Mouse (Mus musculus): Measurements from ENCODE around the gene Atp5k. TPM values are rescaled to one million over a fixed set of nuclear protein-coding genes. Genes with fewer than 3 reads are reported as not detected.

Gene Atp5k
- polyA plus RNA-seq, 1 experiment from 2014 or later: 365 TPM

- Histone ChIP-seq H3K36me3 (no peaks in the 10 kb centered on the region), H3K9me3 (no peaks in the 10 kb centered on the region), H3K27me3 (no peaks in the 10 kb centered on the region), H3K4me2 (no peak overlapping the region), H3K27ac (no peak overlapping the region), H3K4me3 (no peak overlapping the region), H3K9ac (no peak overlapping the region), H3K4me1 (peaks cover 3% of the 10 kb centered on the region; the same call in 1 of the 2 replicates)
- no peak for ATAC-seq (ENCODE audit: insufficient number of reproducible peaks, low FRiP score, low TSS enrichment, low read depth)
- WGBS: 49% methylated on average over 3 of the region's 3 CpGs
Measured at GRCm38 (mm10) chr5:108454094-108454493, 19.8 kb upstream of the Atp5k start.

GRCm38 (mm10) chr5:108452422-108452821 is 18.2 kb upstream of the Atp5k start:
- no peaks in the 10 kb centered on the region for H3K9me3 ChIP-seq
- no peak overlapping the region for H3K27ac ChIP-seq
- 90% methylated on average over 1 of the region's 1 CpGs for WGBS
- H3K27me3 ChIP-seq: 0 out of 2 replicates have a peak, but pooled peaks cover 5% of the 10 kb centered on the region
- H3K4me3 ChIP-seq: no peak overlapping the region
- no peak overlapping the region for H3K4me2 ChIP-seq
- ATAC-seq (ENCODE audit: insufficient number of reproducible peaks, low FRiP score, low TSS enrichment, low read depth): no peak
- H3K9ac ChIP-seq: no peak overlapping the region
- no peaks in the 10 kb centered on the region for H3K36me3 ChIP-seq
- H3K4me1 ChIP-seq: peaks cover 13% of the 10 kb centered on the region

- Histone ChIP-seq H3K9me3 (no peaks in the 10 kb centered on the region), H3K27me3 (0 out of 2 replicates have a peak, but pooled peaks cover 5% of the 10 kb centered on the region), H3K27ac (no peak overlapping the region), H3K36me3 (no peaks in the 10 kb centered on the region), H3K9ac (no peak overlapping the region), H3K4me1 (peaks cover 13% of the 10 kb centered on the region), H3K4me2 (no peak overlapping the region), H3K4me3 (no peak overlapping the region)
- no peak for ATAC-seq (ENCODE audit: insufficient number of reproducible peaks, low FRiP score, low TSS enrichment, low read depth)
- 74% methylated on average over 1 of the region's 1 CpGs for WGBS
Measured at GRCm38 (mm10) chr5:108451611-108452010, 17.4 kb upstream of the Atp5k start.

GRCm38 (mm10) chr5:108450837-108451540 is 16.7 kb upstream of the Atp5k start:
- H3K27me3 ChIP-seq: 0 out of 2 replicates have a peak, but pooled peaks cover 5% of the 10 kb centered on the region
- H3K4me2 ChIP-seq: no peak overlapping the region
- H3K4me1 ChIP-seq: peaks cover 13% of the 10 kb centered on the region
- WGBS: 72% methylated on average over 8 of the region's 8 CpGs
- no peaks in the 10 kb centered on the region for H3K36me3 ChIP-seq
- no peak for ATAC-seq (ENCODE audit: insufficient number of reproducible peaks, low FRiP score, low TSS enrichment, low read depth)
- H3K9ac ChIP-seq: no peak overlapping the region
- no peak overlapping the region for H3K4me3 ChIP-seq
- no peaks in the 10 kb centered on the region for H3K9me3 ChIP-seq
- no peak overlapping the region for H3K27ac ChIP-seq

GRCm38 (mm10) chr5:108448785-108449668 is 14.8 kb upstream of the Atp5k start, which contains the start of gene Mfsd7a:
TSS of gene Mfsd7a (minus strand) at chr5:108448891.
- WGBS: 10% methylated on average over 24 of the region's 24 CpGs
- ATAC-seq (ENCODE audit: insufficient number of reproducible peaks, low FRiP score, low TSS enrichment, low read depth): peak; percentile 83; the same call in 1 of the 2 replicates
- peak within 1 kb of the TSS; percentile 59 for H3K27ac ChIP-seq

GRCm38 (mm10) chr5:108447857-108448256 is 13.6 kb upstream of the Atp5k start:
- no peak for ATAC-seq (ENCODE audit: insufficient number of reproducible peaks, low FRiP score, low TSS enrichment, low read depth)
- no peak overlapping the region for H3K27ac ChIP-seq
- 77% methylated on average over 7 of the region's 7 CpGs for WGBS
- H3K4me3 ChIP-seq: no peak overlapping the region
- H3K36me3 ChIP-seq: no peaks in the 10 kb centered on the region
- 0 out of 2 replicates have a peak, but pooled peaks cover 5% of the 10 kb centered on the region for H3K27me3 ChIP-seq
- H3K9ac ChIP-seq: no peak overlapping the region
- H3K4me2 ChIP-seq: peak overlapping the region; percentile 63; the same call in 1 of the 2 replicates
- peaks cover 13% of the 10 kb centered on the region for H3K4me1 ChIP-seq
- H3K9me3 ChIP-seq: no peaks in the 10 kb centered on the region

More at GRCm38 (mm10) chr5:108448785-108449668, 14.8 kb upstream of the Atp5k start, which contains the start of gene Mfsd7a:
- Histone ChIP-seq H3K9me3 (no peaks in the 10 kb centered on the region), H3K9ac (no peak within 1 kb of the TSS), H3K4me1 (peaks cover 13% of the 10 kb centered on the region), H3K27me3 (0 out of 2 replicates have a peak, but pooled peaks cover 5% of the 10 kb centered on the region), H3K4me3 (peak within 1 kb of the TSS; percentile 42), H3K4me2 (peak within 1 kb of the TSS; percentile 63), H3K36me3 (no peaks in the 10 kb centered on the region)

GRCm38 (mm10) chr5:108446973-108447372 is 12.7 kb upstream of the Atp5k start:
- no peak overlapping the region for H3K27ac ChIP-seq
- H3K9me3 ChIP-seq: no peaks in the 10 kb centered on the region
- H3K4me1 ChIP-seq: peaks cover 13% of the 10 kb centered on the region
- 83% methylated on average over 3 of the region's 3 CpGs for WGBS
- H3K4me3 ChIP-seq: no peak overlapping the region
- no peaks in the 10 kb centered on the region for H3K36me3 ChIP-seq
- no peak for ATAC-seq (ENCODE audit: insufficient number of reproducible peaks, low FRiP score, low TSS enrichment, low read depth)
- no peak overlapping the region for H3K4me2 ChIP-seq
- H3K9ac ChIP-seq: no peak overlapping the region
- H3K27me3 ChIP-seq: 0 out of 2 replicates have a peak, but pooled peaks cover 5% of the 10 kb centered on the region

GRCm38 (mm10) chr5:108436101-108436500 is 1.9 kb upstream of the Atp5k start:
- Histone ChIP-seq H3K36me3 (peaks cover 16% of the 10 kb centered on the region), H3K4me3 (no peak overlapping the region), H3K4me1 (peaks cover 17% of the 10 kb centered on the region), H3K9me3 (no peaks in the 10 kb centered on the region), H3K9ac (no peak overlapping the region), H3K27ac (no peak overlapping the region), H3K27me3 (peaks cover 12% of the 10 kb centered on the region; the same call in 1 of the 2 replicates), H3K4me2 (no peak overlapping the region)
- no peak for ATAC-seq (ENCODE audit: insufficient number of reproducible peaks, low FRiP score, low TSS enrichment, low read depth)
- WGBS: 57% methylated on average over 2 of the region's 2 CpGs

- Histone ChIP-seq H3K4me3 (no peak overlapping the region), H3K9me3 (no peaks in the 10 kb centered on the region), H3K27ac (no peak overlapping the region), H3K27me3 (0 out of 2 replicates have a peak, but pooled peaks cover 5% of the 10 kb centered on the region), H3K4me2 (no peak overlapping the region), H3K4me1 (peaks cover 17% of the 10 kb centered on the region), H3K9ac (no peak overlapping the region), H3K36me3 (peaks cover 32% of the 10 kb centered on the region)
- 86% methylated on average over 6 of the region's 6 CpGs for WGBS
- ATAC-seq (ENCODE audit: insufficient number of reproducible peaks, low FRiP score, low TSS enrichment, low read depth): no peak
Measured at GRCm38 (mm10) chr5:108431196-108431595, 3.1 kb downstream of the Atp5k start.

GRCm38 (mm10) chr5:108427186-108427585 is 7.1 kb downstream of the Atp5k start:
- Histone ChIP-seq H3K9me3 (no peaks in the 10 kb centered on the region), H3K27me3 (no peaks in the 10 kb centered on the region), H3K4me2 (no peak overlapping the region), H3K4me3 (no peak overlapping the region), H3K36me3 (peaks cover 24% of the 10 kb centered on the region), H3K9ac (no peak overlapping the region), H3K4me1 (no peaks in the 10 kb centered on the region), H3K27ac (no peak overlapping the region)
- ATAC-seq (ENCODE audit: insufficient number of reproducible peaks, low FRiP score, low TSS enrichment, low read depth): no peak
- WGBS: 48% methylated on average over 1 of the region's 1 CpGs

- Histone ChIP-seq H3K27me3 (no peaks in the 10 kb centered on the region), H3K27ac (no peak overlapping the region), H3K4me3 (no peak overlapping the region), H3K9ac (no peak overlapping the region), H3K4me2 (no peak overlapping the region), H3K4me1 (no peaks in the 10 kb centered on the region), H3K36me3 (no peaks in the 10 kb centered on the region), H3K9me3 (no peaks in the 10 kb centered on the region)
- no peak for ATAC-seq (ENCODE audit: insufficient number of reproducible peaks, low FRiP score, low TSS enrichment, low read depth)
- 84% methylated on average over 2 of the region's 2 CpGs for WGBS
Measured at GRCm38 (mm10) chr5:108423427-108423826, 10.8 kb downstream of the Atp5k start.

GRCm38 (mm10) chr5:108422741-108423140 is 11.5 kb downstream of the Atp5k start:
- Histone ChIP-seq H3K9ac (no peak overlapping the region), H3K4me3 (no peak overlapping the region), H3K27ac (no peak overlapping the region), H3K4me1 (no peaks in the 10 kb centered on the region), H3K27me3 (no peaks in the 10 kb centered on the region), H3K36me3 (no peaks in the 10 kb centered on the region), H3K9me3 (no peaks in the 10 kb centered on the region), H3K4me2 (no peak overlapping the region)
- 60% methylated on average over 3 of the region's 3 CpGs for WGBS
- ATAC-seq (ENCODE audit: insufficient number of reproducible peaks, low FRiP score, low TSS enrichment, low read depth): no peak

Measured in limb, embryonic 15.5 days (tissue).